Mouse (Mus musculus) heart, adult 9 months (tissue): ENCODE results near the gene Tcp10b.
A peak's percentile ranks its signal among the peaks of the same experiment; 100 is the strongest.
"Not testable (repeated sequence)": the region's sequence is repeated elsewhere in the genome, so short reads cannot be mapped to it uniquely, and the experiment has no call there.

Experiments
- DNase-seq, 2 experiments: peaks; one replicate each; pipeline ENCODE4 v3.0.0; 2022; ENCODE audit warnings: low spot score in 2 of 2

Gene Tcp10b

DNA sequence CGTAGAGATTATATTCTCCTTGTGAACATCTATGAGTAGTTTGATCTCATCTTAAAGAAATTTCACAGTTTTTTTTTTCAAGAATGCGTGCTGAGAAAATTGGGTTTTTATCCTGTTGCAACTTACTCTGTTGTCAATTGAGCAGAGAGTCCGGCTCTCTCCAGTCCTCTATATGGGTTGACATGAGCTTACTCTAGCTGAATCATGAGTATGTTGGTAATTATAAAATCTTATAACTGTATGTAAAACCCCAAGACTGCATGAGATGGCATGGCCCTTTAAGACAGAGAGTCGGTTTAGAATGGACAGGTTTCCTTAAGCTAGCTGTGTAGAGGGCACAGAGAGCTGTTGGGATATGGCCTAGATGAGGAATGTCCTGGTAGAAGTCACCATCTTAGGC, at the start of gene Tcp10b:
TSS of gene Tcp10b (plus strand) at position 301 of the 400 bp plus-strand sequence.
- DNase-seq, result not testable (repeated sequence)

DNA sequence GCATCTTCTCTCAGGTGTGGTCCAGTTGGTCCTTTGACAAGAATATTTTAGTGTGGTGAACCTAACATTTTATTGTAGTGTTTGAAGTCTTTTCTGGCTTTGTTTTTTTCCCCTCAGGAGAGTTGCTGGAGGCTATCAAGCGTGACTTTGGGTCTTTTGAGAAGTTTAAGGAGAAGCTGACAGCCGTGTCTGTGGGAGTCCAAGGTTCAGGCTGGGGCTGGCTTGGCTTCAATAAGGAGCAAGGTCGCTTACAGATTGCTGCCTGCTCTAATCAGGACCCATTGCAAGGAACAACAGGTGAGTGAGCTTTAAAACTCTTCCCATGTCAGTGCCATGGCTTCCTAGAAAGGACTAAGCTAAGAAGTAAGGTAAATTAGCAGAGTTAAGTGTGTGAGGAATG, 47.6 kb upstream of the Tcp10b start:
- DNase-seq, result no peak

DNA sequence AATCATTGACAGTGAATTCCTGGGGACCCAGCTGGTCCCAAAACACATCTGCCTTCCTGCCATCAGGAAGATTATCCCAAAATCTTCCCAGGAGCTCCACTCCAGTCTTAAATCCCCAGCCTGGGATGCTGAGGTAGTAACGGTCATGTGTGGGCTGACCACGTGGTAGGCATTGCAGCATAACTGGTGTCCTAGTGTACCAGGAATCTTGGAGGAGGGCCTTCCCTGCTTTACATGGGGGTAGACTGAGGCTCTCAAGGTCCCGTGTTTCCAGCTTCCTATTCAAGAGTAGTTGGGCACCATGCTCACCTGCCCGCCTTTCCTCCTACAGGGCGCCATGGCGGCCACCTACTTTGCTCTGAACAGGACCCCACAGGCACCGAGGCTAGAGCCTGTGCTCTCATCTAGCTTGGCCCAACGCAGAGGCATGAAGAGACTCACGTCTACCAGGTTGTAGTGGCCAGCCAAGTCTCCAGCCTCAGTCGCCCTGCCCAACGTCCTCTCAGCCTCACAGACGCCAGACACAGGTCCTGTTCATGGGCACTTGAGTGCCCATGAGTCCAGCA, 24.2 kb upstream of the Tcp10b start:
- not testable (repeated sequence) for DNase-seq

DNA sequence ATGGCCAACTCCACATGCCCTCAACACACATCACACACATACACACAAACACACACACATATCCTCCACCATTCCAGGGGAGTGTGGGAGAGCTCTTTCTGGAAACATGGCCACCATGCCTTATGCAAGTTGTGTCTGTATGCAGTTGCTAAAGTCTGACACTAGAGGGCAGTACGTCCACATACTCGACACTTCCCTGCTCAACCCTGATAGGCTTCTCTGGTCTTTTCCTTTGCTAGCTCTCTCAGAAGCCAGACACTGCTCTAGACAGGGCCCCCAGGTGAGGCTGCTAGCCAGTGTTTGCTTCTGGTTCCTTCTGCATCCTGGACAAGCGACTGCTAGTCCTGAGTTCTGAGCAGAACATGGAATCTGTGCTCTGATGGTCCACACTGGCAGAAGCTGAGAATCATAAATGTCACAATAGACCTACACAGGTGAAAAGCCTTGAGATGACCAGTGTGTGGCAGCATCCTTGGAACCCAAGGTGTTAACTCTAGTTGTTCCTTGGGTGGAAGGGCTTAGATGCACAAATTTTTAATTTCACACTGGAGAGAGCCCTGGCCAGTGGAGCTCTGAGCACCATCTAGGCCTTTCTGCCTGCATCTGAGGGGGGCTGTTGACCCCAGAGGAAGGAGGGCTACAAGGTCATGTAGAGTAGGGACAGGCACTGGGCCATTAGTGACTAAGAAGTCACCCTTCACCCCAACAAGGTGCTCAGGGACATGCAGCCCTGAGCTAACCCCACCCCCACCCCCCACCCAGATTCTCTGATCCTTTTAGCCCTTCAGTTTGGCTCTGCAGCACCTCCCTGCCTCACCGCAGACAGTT, 16.8 kb upstream of the Tcp10b start:
- peak; percentile 27 to 32 for DNase-seq

DNA sequence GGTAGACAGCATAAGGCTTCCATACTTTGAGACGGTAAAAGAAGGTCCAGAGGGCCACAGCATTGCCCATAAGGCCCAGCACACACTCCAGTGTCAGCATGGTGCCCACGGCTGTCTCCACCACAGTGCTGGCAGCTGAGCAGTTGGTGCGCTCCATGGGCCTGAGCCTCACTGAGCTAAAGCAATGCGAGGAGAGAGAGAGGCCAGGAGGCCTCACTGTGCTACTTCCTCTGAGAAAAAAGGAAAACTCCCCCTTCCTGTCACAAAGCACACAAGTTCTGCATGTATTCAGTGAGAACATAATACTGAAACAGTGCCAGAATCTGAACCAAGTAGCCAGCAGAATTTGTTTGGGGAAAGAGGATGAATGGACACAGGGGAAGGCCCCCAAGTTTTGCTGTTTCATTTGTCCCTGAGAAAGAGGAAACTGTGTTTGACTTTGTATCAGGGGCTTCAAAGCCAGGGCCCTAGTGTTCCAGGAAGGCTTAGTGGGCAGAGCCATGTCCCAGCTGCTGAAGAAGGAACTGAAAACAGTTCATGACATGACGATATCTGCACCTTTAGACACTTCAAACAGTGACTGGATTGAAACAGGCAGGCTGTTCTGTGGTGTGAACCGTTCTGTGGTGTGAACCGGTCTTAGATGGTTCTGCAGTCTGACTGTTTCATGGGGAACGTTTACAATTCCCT, 8.6 kb upstream of the Tcp10b start, which contains the start of gene Gpr31b:
TSS of gene Gpr31b (minus strand) at position 173 of the 690 bp plus-strand sequence.
- peak; percentile 9 to 52 for DNase-seq

DNA sequence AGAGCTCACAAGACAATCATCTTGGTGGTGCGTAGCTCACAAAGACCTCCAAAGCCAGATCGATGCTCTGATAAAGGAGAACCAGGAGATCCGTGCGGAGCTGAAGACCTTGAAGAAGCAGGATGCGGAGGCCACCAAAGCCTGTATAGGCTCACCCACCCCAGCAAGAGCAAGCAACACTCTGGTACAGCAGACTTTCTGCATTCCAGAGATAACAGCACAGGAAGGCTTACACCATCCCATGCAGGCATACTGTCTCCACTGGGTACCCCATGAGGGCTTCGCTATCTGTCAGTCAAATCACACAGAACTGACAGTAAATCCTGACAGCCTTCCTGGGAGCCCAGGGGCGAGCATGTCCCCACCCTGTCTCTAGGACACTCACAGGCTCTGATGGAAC, 2.0 kb downstream of the Tcp10b start:
- not testable (repeated sequence) for DNase-seq

DNA sequence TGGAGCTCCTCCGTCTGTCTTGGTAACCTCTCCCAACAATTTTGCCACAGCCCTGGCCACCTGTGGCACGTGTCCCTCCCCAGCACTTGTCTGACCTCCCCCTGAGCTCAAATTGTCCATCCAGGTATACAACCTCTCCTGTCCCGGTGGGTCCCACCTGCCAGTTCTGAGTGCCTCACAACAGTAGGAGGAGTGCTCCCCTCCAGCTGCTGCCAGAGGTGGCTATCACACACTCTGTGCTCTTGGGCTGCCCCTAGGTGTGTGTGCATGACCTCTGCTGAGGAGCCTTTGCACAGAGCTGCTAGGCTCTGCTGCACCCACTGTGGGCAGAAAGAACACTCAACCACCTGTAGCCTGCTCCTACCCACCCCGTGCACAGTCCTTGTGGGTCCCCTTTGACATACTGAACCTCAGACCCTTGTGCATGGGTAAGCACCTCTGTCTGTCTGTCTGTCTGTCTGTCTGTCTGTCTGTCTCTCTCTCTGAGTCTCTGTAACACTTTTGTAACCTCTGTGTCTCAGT, 7.0 kb downstream of the Tcp10b start:
- not testable (repeated sequence) for DNase-seq

DNA sequence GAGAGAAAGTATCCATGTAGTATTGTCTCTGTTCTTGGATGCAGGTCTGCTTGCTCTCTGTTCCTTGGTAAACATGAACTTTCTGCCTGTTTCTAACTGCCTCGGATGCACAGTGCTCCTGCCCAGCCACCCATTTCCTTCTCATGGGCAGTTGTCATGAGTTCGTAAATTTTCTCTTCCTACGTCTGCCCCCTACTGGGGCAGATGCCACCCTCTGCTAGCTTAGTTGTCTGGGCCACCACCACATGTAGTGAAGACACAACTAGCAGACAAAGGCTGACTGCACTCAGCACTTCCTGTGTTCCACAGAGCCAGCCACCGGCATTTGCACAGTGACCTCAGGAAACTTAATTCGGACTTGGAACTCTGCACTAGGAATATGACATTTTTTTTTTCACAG, 8.3 kb downstream of the Tcp10b start:
- DNase-seq, result not testable (repeated sequence)

DNA sequence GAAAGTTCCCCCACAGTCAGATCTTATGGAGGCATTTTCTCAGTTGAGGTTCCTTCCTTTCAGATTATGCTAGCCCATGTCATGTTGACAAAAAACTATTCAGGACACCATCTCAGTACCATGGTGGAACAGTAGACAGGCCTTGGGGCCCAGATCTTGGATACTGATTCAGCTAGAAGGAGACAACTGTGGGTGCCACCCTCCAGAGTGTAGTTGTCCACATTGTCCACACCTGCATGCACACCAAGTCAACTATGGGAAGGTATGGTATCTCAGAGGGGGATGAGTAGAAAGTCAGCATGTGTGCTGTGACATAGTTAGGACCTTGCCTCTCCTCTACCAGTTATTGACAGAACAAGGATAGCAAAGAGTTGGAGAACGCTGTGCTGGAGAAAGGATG, 30.6 kb downstream of the Tcp10b start:
- not testable (repeated sequence) for DNase-seq

DNA sequence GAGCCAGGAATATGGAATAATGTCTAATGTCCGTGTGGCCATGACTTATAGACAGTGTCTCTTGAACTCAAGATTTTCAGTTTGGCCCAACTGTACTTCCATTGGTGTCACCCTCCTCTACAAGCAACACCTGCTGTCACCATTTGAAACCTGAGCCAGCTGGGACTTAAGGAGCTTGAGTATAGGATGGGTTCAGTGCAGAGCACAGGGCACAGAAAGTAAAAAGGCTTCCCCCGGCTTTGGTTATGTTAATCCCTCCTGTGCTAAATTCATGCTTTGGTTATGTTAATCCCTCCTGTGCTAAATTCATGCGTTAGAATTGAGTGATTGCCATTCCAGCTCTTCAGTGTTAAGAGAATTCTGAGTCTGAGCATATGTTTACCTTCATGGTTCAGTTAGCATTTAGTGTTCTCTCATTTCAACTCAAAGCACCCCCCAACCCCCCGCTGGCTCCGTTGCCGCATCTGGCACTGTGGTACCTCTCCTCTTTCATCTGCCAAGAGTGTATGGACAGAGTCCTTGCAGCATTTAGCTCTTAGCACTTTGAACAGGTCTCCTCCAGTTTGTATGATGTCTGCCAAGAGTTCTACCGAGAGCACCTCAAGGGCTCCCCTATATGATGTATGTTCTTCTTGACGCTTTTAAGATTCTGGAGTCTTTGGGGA, 31.3 kb downstream of the Tcp10b start:
- DNase-seq, result not testable (repeated sequence)

DNA sequence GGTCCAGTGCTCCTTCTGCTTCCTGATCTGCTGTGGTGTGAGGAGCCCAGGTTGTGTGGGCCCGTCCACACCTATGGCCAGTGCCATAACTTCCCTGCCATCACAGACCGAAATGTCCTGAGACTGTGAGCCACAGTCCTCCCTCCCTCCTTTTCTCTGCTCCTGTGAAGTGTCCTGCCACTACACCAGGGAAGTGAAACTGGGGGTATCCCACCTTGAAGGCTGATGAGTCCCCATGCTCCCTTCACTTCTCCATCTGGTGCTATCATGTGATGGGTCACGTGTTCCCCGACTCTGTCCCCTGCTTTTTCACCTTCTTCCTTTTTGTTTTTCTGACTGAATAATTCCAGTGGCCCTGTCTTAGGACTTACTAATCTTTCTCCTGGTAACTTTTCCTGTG, 32.1 kb downstream of the Tcp10b start:
- not testable (repeated sequence) for DNase-seq

DNA sequence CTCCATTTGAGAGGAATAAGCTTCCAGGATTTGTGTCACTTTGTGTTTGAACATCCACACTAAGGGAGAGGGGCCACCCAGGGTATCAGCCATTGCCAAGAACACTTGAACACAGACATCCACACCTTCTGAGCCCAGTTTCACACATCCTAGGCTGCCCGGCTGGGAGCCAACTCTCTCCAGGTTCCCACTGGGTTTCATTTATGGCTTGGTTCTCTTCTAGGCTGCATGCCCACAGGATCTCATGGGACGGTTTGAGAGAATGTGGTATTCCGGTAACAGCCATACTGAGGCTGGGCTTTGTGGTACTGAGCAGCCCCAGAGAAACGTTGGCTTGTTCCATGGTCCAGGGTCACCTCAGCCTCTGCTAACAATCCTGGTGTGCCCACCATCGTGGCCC, 45.7 kb downstream of the Tcp10b start:
- DNase-seq, result peak; percentile 55 to 66

DNA sequence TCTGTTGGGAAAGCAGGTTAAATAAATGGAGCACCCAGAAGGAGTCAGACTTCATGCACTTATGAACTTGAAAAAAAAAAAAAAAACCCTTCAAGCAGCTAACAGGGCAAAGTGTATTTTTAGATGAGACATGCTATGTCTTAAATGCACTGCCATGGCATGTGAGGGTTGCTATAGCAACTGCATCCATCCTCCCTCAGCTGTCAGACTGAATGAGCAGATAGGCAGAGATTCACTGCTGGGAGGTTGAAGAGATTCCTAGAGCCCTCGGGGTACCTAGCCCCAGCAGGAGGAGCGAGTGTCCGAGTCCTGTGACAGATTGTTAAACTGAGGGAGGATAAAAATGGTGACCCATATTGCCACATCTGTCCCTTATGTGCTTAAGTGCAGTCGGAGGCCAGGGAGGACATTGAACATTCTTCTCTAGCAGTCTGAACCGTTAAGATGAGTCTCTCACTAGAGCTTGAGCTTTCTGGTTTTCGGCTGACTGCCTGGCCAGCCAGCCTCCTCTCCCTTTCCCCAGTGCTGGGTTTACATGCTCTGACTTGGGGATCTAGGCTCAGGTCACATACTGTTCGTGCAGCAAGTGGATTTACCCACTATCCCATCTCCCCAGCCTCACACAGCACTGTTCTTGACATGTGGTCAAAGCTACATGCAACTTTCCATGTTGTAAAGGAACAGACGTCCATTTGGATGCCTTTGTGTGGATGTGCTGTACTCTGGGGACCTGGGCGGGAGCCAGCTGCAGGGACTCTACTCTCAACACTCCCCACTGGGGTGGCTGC, 51.8 kb downstream of the Tcp10b start:
- DNase-seq, result not testable (repeated sequence)

DNA sequence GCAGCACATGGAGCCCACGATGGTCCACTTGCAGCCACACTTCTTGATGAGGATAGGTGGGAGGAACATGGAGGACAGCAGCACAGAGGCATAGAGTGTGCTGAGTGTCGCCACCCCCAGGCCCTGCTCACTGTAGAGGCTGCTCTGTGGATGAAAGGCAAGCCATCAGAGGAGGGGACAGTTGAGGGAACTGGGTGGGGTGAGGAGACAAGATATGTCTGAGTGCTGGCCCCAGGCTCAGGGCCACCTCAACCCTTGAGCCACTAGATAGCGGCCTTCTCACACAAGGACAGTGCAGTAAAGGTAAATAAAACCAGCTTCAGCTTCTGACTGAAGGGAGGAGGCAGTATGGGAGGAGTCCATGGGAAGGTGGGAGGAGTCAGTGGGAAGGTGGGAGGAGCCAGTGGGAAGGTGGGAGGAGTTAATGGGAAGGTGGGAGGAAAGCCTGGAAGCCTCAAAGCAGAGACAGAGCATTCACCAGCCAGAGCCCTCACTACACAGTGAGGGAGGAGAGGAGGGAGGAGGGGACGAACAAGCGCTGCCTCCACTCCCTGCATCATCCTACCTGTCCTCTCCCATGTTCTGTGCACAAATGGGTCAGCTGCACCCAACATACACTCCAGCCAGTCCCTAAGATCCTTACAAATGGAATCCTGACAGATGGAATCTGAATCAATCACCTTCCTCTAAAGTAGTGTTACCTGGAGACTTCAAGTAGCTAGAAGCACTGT, 62.6 kb downstream of the Tcp10b start:
- not testable (repeated sequence) for DNase-seq

DNA sequence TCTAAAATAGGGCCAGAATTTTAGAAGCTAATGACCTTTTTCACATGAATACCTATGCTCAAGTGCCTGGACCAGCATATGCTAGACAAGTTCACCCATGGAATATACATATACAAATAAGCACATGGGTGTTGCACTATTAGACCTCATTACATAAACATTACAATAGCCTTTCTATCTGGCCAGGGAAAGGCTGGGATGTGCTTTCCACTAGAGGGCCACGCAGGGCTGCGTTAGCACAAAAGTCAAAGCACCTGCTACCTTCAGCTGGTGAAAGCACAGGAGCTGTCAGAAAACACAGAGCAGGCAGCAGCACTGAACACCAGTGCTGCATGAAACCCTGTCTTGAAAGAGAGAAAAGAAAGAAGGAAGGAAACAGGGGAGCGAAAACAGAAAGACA, 63.3 kb downstream of the Tcp10b start:
- not testable (repeated sequence) for DNase-seq

DNA sequence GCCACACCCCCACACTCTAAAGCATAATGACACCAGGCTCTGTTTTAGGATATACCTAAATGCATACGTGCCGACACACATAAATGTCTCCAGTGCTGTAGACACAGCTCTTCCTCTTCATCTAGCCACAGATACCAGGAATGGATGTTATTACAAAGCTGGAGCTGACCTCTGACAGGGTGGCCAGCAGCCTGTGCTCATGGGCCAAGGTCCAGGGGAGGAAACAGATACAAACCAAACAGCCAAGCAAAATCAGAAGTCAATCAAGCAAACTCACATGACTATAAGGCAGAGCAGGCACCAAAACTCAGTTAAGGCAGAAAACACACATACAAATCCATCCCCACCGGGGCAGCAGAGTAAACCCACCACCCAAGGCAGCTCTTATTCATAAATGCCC, 68.4 kb downstream of the Tcp10b start:
- DNase-seq, result not testable (repeated sequence)

DNA sequence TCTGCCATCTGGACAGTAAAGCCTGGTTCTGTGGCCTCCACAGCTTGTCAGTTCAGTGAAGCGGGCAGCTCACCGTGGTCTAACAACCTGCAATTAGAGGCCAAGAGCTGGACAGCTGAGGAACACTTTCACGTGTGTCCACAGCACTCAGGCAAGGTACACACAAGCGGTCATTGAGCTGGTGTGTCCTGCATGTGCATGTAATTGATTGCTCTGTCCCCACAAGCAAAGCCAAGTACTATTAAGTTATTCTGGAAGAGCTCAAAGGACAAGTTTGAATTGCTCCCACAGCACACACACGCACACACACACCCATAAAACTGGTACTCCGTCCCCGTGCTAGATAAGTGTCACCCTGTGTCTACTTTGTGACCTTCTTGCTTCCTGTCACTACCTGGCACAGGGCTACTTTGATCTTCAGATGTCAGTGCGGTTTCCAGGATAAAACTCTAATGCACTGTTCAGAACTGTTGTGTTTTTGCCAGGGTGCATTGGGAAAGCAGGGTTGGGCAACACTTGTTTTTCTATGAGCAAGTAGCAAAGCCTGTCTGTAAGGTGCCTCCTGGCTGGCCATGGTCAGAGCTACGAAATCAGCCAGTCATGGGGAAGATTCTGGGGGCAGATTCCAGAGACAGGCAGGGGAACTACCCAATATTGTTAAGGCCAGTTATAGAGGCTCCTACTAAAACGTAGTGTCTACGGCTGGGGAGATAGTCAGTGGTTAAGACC, 69.0 kb downstream of the Tcp10b start:
- not testable (repeated sequence) for DNase-seq

DNA sequence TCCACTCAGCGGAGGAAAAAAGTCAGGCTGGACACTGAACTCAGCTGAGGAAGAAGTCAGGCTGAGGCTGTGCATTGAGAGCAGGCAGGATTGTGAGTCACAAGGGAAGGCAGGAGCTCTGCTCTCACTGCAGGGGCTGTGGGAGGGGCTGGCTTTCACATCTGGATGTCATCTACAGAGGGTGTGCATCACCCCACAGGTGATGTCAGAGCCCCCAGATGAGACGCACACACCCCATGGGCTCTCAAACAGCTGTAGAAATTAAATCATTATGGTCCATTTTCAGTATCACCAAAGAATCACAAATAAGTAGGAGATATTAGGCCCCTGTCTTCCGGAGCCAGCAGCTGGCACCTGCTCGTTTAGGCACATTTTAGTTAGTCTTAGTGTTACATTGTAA, 70.8 kb downstream of the Tcp10b start, which contains the start of gene Unc93a:
TSS of gene Unc93a (minus strand) at position 101 of the 400 bp plus-strand sequence.
- DNase-seq, result not testable (repeated sequence)
